Mouse (Mus musculus) myocyte (in vitro differentiated cells): ENCODE data around the gene Olfr716.
"Not testable (repeated sequence)": the region's sequence is repeated elsewhere in the genome, so short reads cannot be mapped to it uniquely, and the experiment has no call there.

ENCODE experiments used
- E2F4 ChIP-seq: IDR thresholded peaks from one replicate; pipeline ENCODE4 v1.6.1; 2011; ENCODE audit warnings: mild to moderate bottlenecking, control low read depth, moderate library complexity; ENCODE audit not compliant: insufficient read depth
- POLR2A ChIP-seq: IDR thresholded peaks from one replicate; pipeline ENCODE4 v1.6.1; 2011; ENCODE audit warnings: low read depth, mild to moderate bottlenecking, control low read depth, moderate library complexity; ENCODE audit not compliant: insufficient read length
- REST ChIP-seq: IDR thresholded peaks from one replicate; pipeline ENCODE4 v1.6.1; 2011; ENCODE audit warnings: mild to moderate bottlenecking, control low read depth, moderate library complexity; ENCODE audit not compliant: insufficient read depth, insufficient read length
- TCF12 ChIP-seq: IDR thresholded peaks from one replicate; pipeline ENCODE4 v1.6.1; 2011; ENCODE audit warnings: mild to moderate bottlenecking, control low read depth; ENCODE audit not compliant: poor library complexity, insufficient read depth, severe bottlenecking

DNA sequence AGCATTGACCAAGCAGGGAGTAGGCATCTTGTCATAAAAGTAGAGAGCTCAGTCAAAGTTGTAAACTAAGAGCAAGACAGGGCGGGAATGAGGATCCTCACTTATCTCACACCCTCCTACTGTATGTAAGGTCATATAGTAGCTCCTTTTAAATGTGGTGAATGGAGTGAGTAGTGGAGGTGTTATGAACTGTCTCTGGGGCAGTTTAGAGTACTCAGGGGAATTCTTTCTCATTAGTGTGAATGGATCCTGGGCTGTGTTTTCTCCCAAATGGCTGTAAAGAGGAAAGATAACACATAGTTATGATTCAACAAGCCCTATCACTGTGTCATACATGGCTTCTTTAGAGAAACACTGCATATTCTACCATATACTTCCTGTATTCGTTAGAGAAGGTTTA lies 27.9 kb upstream of the Olfr716 start, which contains the start of gene Olfr715b:
- not testable (repeated sequence) for TF ChIP-seq POLR2A, REST, E2F4, TCF12
